Mouse (Mus musculus): ENCODE measurements around the gene Rbm20. TPM values are rescaled to one million over a fixed set of nuclear protein-coding genes. Genes with fewer than 3 reads are reported as not detected.
A peak's percentile ranks its signal among the peaks of the same experiment; 100 is the strongest.

Rbm20 gene
- total and polyA plus RNA-seq, 3 experiments, result 37.3 to 58.6 TPM; not detected in 1

DNA sequence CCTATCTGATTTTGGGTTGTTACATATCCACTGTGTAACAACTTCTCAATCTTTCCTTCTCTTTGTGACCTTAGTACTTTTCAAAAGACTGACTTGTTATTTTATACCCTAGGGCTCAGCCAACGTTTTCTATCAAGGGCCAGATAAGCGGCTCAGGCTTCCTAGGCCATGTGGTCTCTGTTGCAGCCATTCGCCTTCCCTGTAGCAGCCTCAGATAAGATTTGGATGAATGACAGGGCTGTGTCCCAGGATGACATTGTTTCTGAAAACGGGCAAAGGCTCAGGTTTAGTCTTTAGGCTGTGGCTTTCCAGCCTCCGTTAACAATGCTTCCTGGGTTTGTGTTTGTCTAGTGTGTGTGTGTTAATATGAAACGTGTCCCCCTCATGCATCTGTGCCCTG is 36.3 kb downstream of the Rbm20 start:
- peak; percentile 71 for DNase-seq (ENCODE audit: low read depth, low spot score)
- H3K27me3 ChIP-seq (ENCODE audit: control insufficient read depth in 1 of 2, insufficient read depth in 2 of 2, low read length in 2 of 2), result no peaks in the 10 kb centered on the region
- H3K9me3 ChIP-seq (replicated peaks; ENCODE audit: insufficient read depth, low read length), result no peaks in the 10 kb centered on the region
- peak overlapping the region in 1 of 2 experiments; percentile 41; a peak in 1 of 4 replicates for H3K4me3 ChIP-seq (ENCODE audit: control insufficient read depth in 1 of 2, insufficient read depth in 1 of 2, low read depth in 2 of 2, low read length in 2 of 2)
- H3K27ac ChIP-seq (ENCODE audit: control insufficient read depth, low read depth, low read length), result no peak overlapping the region
- no peak overlapping the region for H3K9ac ChIP-seq (ENCODE audit: control insufficient read depth, low read depth, low read length, poor library complexity, severe bottlenecking)
- peaks cover 7 to 8% of the 10 kb centered on the region in 2 experiments; a peak in 3 of 4 replicates for H3K4me1 ChIP-seq (ENCODE audit: control insufficient read depth in 1 of 2, insufficient read depth in 2 of 2, low read length in 2 of 2)
- H3K79me2 ChIP-seq (ENCODE audit: control insufficient read depth, insufficient read depth, low read length, poor library complexity), result no peaks in the 10 kb centered on the region
- peaks cover 0 to 5% of the 10 kb centered on the region in 2 experiments; a peak in 1 of 4 replicates for H3K36me3 ChIP-seq (ENCODE audit: control insufficient read depth in 1 of 2, insufficient read depth in 2 of 2, low read length in 2 of 2)
- TF ChIP-seq MAZ (IDR thresholded peaks at IDR 0.05; ENCODE audit: low read depth, low read length) (no peak), ZKSCAN1 (IDR thresholded peaks at IDR 0.05; ENCODE audit: low read depth, low read length) (no peak), ZMIZ1 (IDR thresholded peaks at IDR 0.05; ENCODE audit: low read depth, low read length) (no peak), ZNF384 (IDR thresholded peaks at IDR 0.05; ENCODE audit: low read depth, low read length) (no peak), POLR2A (IDR thresholded peaks at IDR 0.05; ENCODE audit: control insufficient read depth in 1 of 2, insufficient read depth in 1 of 2, low read depth in 1 of 2, low read length in 2 of 2, poor library complexity in 1 of 2) (no peak), MXI1 (IDR thresholded peaks at IDR 0.05; ENCODE audit: low read depth, low read length) (peak; percentile 70; the same call in 1 of the 2 replicates), TBP (IDR thresholded peaks at IDR 0.05; ENCODE audit: low read depth, low read length) (no peak), JUND (IDR thresholded peaks at IDR 0.05; ENCODE audit: low read depth, low read length) (no peak), TAL1 (IDR thresholded peaks at IDR 0.05; ENCODE audit: low read length) (no peak), MAX (IDR thresholded peaks at IDR 0.05; ENCODE audit: low read length) (peak; percentile 74), POLR2AphosphoS2 (IDR thresholded peaks at IDR 0.05; ENCODE audit: low read length) (no peak), USF2 (IDR thresholded peaks at IDR 0.05; ENCODE audit: borderline replicate concordance in 1 of 2, insufficient read depth in 1 of 2, low read depth in 1 of 2, low read length in 2 of 2) (0 out of 4 replicates have a peak, but pooled peaks of 1 of the 2 experiments have one; percentile 36), UBTF (IDR thresholded peaks at IDR 0.05; ENCODE audit: borderline replicate concordance, insufficient read depth, low read depth, low read length) (no peak), CHD1 (IDR thresholded peaks at IDR 0.05; ENCODE audit: low read depth, low read length) (no peak), POLR2AphosphoS5 (IDR thresholded peaks at IDR 0.05; ENCODE audit: borderline replicate concordance, low read depth, low read length) (no peak), E2F4 (IDR thresholded peaks at IDR 0.05; ENCODE audit: borderline replicate concordance, low read depth, low read length) (no peak), ETS1 (IDR thresholded peaks at IDR 0.05; ENCODE audit: low read depth, low read length) (peak; percentile 48; the same call in 1 of the 2 replicates), TCF12 (IDR thresholded peaks at IDR 0.05; ENCODE audit: low read depth, low read length) (peak; percentile 58), USF1 (IDR thresholded peaks at IDR 0.05; ENCODE audit: low read depth, low read length) (peak; percentile 88), ZC3H11A (IDR thresholded peaks at IDR 0.05; ENCODE audit: low read depth, low read length) (no peak), SMC3 (IDR thresholded peaks at IDR 0.05; ENCODE audit: low read depth, low read length) (no peak), NELFE (IDR thresholded peaks at IDR 0.05; ENCODE audit: low read depth, low read length) (peak; percentile 34; the same call in 1 of the 2 replicates), MAFK (IDR thresholded peaks at IDR 0.05; ENCODE audit: borderline replicate concordance, low read depth, low read length) (no peak), MYB (IDR thresholded peaks at IDR 0.05; ENCODE audit: low read depth, low read length) (no peak), NRF1 (IDR thresholded peaks at IDR 0.05; ENCODE audit: insufficient read depth, low read depth, low read length, poor library complexity, severe bottlenecking) (no peak), CHD2 (IDR thresholded peaks at IDR 0.05; ENCODE audit: low read length) (no peak), GABPA (IDR thresholded peaks at IDR 0.05; ENCODE audit: low read depth, low read length) (no peak), GATA1 (IDR thresholded peaks at IDR 0.05; ENCODE audit: low read depth, low read length) (peak; percentile 79), ELF1 (IDR thresholded peaks at IDR 0.05; ENCODE audit: low read depth, low read length) (no peak), RAD21 (IDR thresholded peaks at IDR 0.05; ENCODE audit: low read depth, low read length) (no peak), KAT2A (conservative IDR thresholded peaks at IDR 0.05; ENCODE audit: low read depth, low read length) (no peak; the same call in 1 of the 2 replicates), HCFC1 (IDR thresholded peaks at IDR 0.05; ENCODE audit: low read depth, low read length) (no peak), EP300 (IDR thresholded peaks at IDR 0.05; ENCODE audit: low read depth in 1 of 2, low read length in 2 of 2) (peak; percentile 67 to 75), MYC (IDR thresholded peaks at IDR 0.05; ENCODE audit: low read depth, low read length) (peak; percentile 64), BHLHE40 (IDR thresholded peaks at IDR 0.05; ENCODE audit: borderline replicate concordance, low read depth, low read length) (no peak), CTCF (IDR thresholded peaks at IDR 0.05 in 2 of 3, conservative IDR thresholded peaks at IDR 0.05 in 1 of 3; ENCODE audit: control insufficient read depth in 1 of 3, insufficient read depth in 1 of 3, low read depth in 2 of 3, low read length in 3 of 3, poor library complexity in 1 of 3, severe bottlenecking in 1 of 3) (no peak), RCOR1 (IDR thresholded peaks at IDR 0.05; ENCODE audit: low read depth, low read length) (no peak), MEF2A (IDR thresholded peaks at IDR 0.05; ENCODE audit: extremely low read depth, insufficient replicate concordance, low read depth, low read length, poor library complexity, severe bottlenecking) (no peak)

Measured in MEL (cell line).